Mouse (Mus musculus): ENCODE measurements around the gene Tmprss6.

Tmprss6 gene

GRCm38 (mm10) chr15:78422046-78422956 lies 46.1 kb downstream of the Tmprss6 start:
- DNase-seq (ENCODE audit: extremely low read depth, insufficient read length, low spot score): peak; percentile 69

- DNase-seq (ENCODE audit: extremely low read depth, insufficient read length, low spot score): no peak
These were observed 48.0 kb downstream of the Tmprss6 start for GRCm38 (mm10) chr15:78420395-78420794.

GRCm38 (mm10) chr15:78416937-78417336 lies 51.5 kb downstream of the Tmprss6 start:
- DNase-seq (ENCODE audit: extremely low read depth, insufficient read length, low spot score): no peak

- DNase-seq (ENCODE audit: extremely low read depth, insufficient read length, low spot score): no peak
These were observed 54.3 kb downstream of the Tmprss6 start for GRCm38 (mm10) chr15:78414157-78414556.

GRCm38 (mm10) chr15:78413719-78414117 lies 54.7 kb downstream of the Tmprss6 start:
- no peak for DNase-seq (ENCODE audit: extremely low read depth, insufficient read length, low spot score)

- DNase-seq (ENCODE audit: extremely low read depth, insufficient read length, low spot score): no peak
These were observed 55.2 kb downstream of the Tmprss6 start for GRCm38 (mm10) chr15:78413083-78413718.

- DNase-seq (ENCODE audit: extremely low read depth, insufficient read length, low spot score): no peak
These were observed 58.8 kb downstream of the Tmprss6 start for GRCm38 (mm10) chr15:78409570-78410052.

GRCm38 (mm10) chr15:78406293-78406934 lies 62.0 kb downstream of the Tmprss6 start, which contains the start of gene Mpst:
Gene Mpst (plus strand): TSS chr15:78406416.
- DNase-seq (ENCODE audit: extremely low read depth, insufficient read length, low spot score): peak; percentile 88

- peak; percentile 94 for DNase-seq (ENCODE audit: extremely low read depth, insufficient read length, low spot score)
These were observed 62.8 kb downstream of the Tmprss6 start, which contains the start of gene Tst for GRCm38 (mm10) chr15:78405517-78406211. Gene Tst (minus strand): TSS chr15:78405907.

- no peak for DNase-seq (ENCODE audit: extremely low read depth, insufficient read length, low spot score)
These were observed 63.3 kb downstream of the Tmprss6 start for GRCm38 (mm10) chr15:78405098-78405497.

- DNase-seq (ENCODE audit: extremely low read depth, insufficient read length, low spot score): no peak
These were observed 64.5 kb downstream of the Tmprss6 start for GRCm38 (mm10) chr15:78403896-78404295.

- no peak for DNase-seq (ENCODE audit: extremely low read depth, insufficient read length, low spot score)
These were observed 65.1 kb downstream of the Tmprss6 start for GRCm38 (mm10) chr15:78403301-78403741.

- DNase-seq (ENCODE audit: extremely low read depth, insufficient read length, low spot score): no peak
These were observed 66.0 kb downstream of the Tmprss6 start for GRCm38 (mm10) chr15:78402423-78402822.

- DNase-seq (ENCODE audit: extremely low read depth, insufficient read length, low spot score): no peak
These were observed 66.5 kb downstream of the Tmprss6 start for GRCm38 (mm10) chr15:78401921-78402320.

GRCm38 (mm10) chr15:78401345-78401744 lies 67.1 kb downstream of the Tmprss6 start:
- DNase-seq (ENCODE audit: extremely low read depth, insufficient read length, low spot score): no peak

GRCm38 (mm10) chr15:78395478-78395962 lies 72.9 kb downstream of the Tmprss6 start, which contains the start of gene Tex33:
Gene Tex33 (minus strand): TSS chr15:78395912.
- DNase-seq (ENCODE audit: extremely low read depth, insufficient read length, low spot score): no peak

- no peak for DNase-seq (ENCODE audit: extremely low read depth, insufficient read length, low spot score)
These were observed 77.6 kb downstream of the Tmprss6 start for GRCm38 (mm10) chr15:78390855-78391254.

Data from 3134 (cell line).